Mouse (Mus musculus) heart, embryonic 16.5 days (tissue): Measurements from ENCODE around the gene Obscn. TPM values are rescaled to one million over a fixed set of nuclear protein-coding genes. Genes with fewer than 3 reads are reported as not detected.

ENCODE experiments used
- ATAC-seq: fragments of 200-750 bp; cut with Nextera tagmentation; replicated peaks from 2 replicates; pipeline ENCODE4 v1.8.0; 2017; ENCODE audit warnings: moderate number of reproducible peaks; ENCODE audit not compliant: insufficient read depth, low FRiP score; ENCODE audit errors: extremely low read depth
- H3K27ac ChIP-seq: fragments of 300-500 bp; sonication (generic); 2 replicates; pipeline ENCODE4 v1.5.1; 2014; ENCODE audit warnings: mild to moderate bottlenecking, low read length, control low read depth, moderate library complexity
- H3K27me3 ChIP-seq: fragments of 300-500 bp; sonication (generic); 2 replicates; pipeline ENCODE4 v1.6.1; 2014; ENCODE audit warnings: low read length, mixed read lengths; ENCODE audit not compliant: control insufficient read depth, insufficient read depth
- H3K36me3 ChIP-seq: fragments of 300-500 bp; sonication (generic); 2 replicates; pipeline ENCODE4 v1.6.1; 2014; ENCODE audit not compliant: control insufficient read depth, insufficient read depth
- H3K4me1 ChIP-seq: fragments of 300-500 bp; sonication (generic); 2 replicates; pipeline ENCODE4 v1.6.1; 2014; ENCODE audit warnings: low read length, mixed read lengths; ENCODE audit not compliant: control insufficient read depth, insufficient read depth
- H3K4me2 ChIP-seq: fragments of 300-500 bp; sonication (generic); 2 replicates; pipeline ENCODE4 v1.6.1; 2014; ENCODE audit warnings: low read depth, mild to moderate bottlenecking, control low read depth, low read length
- H3K4me3 ChIP-seq: fragments of 300-500 bp; sonication (generic); 2 replicates; pipeline ENCODE4 v1.5.1; 2014; ENCODE audit warnings: mild to moderate bottlenecking, control low read depth, low read length
- H3K9ac ChIP-seq: fragments of 300-500 bp; sonication (generic); 2 replicates; pipeline ENCODE4 v1.6.1; 2014; ENCODE audit warnings: low read length, control low read depth
- H3K9me3 ChIP-seq: fragments of 300-500 bp; sonication (generic); replicated peaks from 2 replicates; pipeline ENCODE4 v1.6.1; 2016; ENCODE audit warnings: low read length; ENCODE audit not compliant: control insufficient read depth
- WGBS: fragments of 180-500 bp; shearing (Covaris S2); extraction: QIAGEN DNeasy Blood & Tissue Kit; methylation state at CpG from one replicate; pipeline ENCODE4 v1.1.7; 2014; 5-methylcytosine and 5-hydroxymethylcytosine counted together
- polyA plus RNA-seq: library from polyadenylated mRNA; unstranded; fragments of >200 nt; fragmentation: Nextera tagmentation; extraction: Ambion mirVana; gene quantifications from 2 replicates; pipeline ENCODE4 v1.2.1, GENCODE M21; 2015

Obscn gene
- polyA plus RNA-seq, 1 experiment from 2014 or later: 87.2 TPM

DNA sequence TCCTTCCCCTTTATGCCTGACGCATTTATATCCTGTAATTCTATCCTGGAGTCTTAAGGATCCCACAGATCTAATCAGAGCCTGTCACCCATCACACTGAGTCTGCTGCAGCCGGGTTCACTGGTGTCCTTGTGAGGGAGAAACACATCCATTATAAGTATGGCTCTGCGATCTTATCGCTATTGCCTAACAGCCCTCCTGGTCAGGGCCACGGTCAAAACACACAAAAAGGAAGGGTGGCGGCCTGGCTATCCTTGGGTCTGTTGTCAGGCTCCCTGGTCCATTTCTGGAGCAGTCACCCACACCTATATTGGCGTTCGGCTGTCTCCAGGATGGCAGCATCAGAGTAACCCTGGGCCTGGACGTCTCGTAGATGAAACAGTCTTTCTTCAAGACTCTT, 48.6 kb downstream of the Obscn start:
- H3K9me3 ChIP-seq: no peaks in the 10 kb centered on the region
- WGBS: 84% methylated on average over 10 of the region's 10 CpGs
- no peak overlapping the region for H3K27ac ChIP-seq
- H3K9ac ChIP-seq: no peak overlapping the region
- no peak overlapping the region for H3K4me2 ChIP-seq
- H3K27me3 ChIP-seq: no peaks in the 10 kb centered on the region
- H3K36me3 ChIP-seq: peaks cover 23% of the 10 kb centered on the region
- no peak for ATAC-seq
- no peak overlapping the region for H3K4me3 ChIP-seq
- H3K4me1 ChIP-seq: no peaks in the 10 kb centered on the region

DNA sequence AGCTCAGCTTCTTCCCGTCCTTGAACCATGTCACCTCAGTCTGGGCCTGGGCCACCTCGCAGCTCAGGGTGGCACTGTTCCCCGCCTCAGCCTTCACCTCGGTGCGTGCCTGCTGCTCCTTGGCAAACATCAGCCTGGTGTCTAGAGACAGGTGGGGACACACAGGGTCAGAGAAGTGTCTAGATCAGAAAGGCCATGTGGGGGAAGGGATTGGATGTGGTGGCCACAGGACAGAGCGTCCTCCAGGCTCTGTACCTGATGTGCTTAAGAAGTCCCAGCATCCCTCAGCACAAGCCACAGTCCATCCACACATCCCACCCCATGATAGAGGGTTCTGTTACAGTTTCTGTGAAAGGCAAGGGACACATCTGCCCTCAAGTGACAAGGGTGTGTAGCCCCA, 51.0 kb downstream of the Obscn start:
- no peak for ATAC-seq
- H3K27ac ChIP-seq: no peak overlapping the region
- no peak overlapping the region for H3K4me3 ChIP-seq
- no peak overlapping the region for H3K9ac ChIP-seq
- H3K4me1 ChIP-seq: no peaks in the 10 kb centered on the region
- H3K27me3 ChIP-seq: no peaks in the 10 kb centered on the region
- 83% methylated on average over 6 of the region's 6 CpGs for WGBS
- no peak overlapping the region for H3K4me2 ChIP-seq
- H3K36me3 ChIP-seq: peaks cover 25% of the 10 kb centered on the region
- H3K9me3 ChIP-seq: no peaks in the 10 kb centered on the region

DNA sequence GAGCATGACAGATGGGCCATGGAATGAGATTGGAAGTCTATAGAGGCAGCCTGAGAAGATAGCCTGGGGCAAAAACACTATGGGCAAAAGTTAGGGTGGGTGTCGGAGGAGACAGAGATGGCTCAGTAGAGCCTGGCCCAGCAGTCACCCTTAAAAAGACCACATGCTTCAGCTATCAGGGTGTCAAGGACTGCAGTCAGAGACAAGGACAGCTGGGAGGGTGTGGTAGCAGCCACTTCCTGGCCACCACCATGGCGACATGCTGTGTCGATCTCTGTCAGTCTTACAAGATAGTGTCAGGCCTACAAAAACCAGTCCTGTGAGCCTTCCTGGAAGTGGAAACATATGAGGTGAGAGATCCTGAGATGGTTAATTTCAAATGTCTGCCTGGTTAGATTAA, 53.1 kb downstream of the Obscn start:
- H3K4me3 ChIP-seq: no peak overlapping the region
- H3K27ac ChIP-seq: no peak overlapping the region
- H3K9me3 ChIP-seq: no peaks in the 10 kb centered on the region
- H3K36me3 ChIP-seq: peaks cover 25% of the 10 kb centered on the region
- WGBS: 42% methylated on average over 3 of the region's 3 CpGs
- ATAC-seq: no peak
- no peaks in the 10 kb centered on the region for H3K4me1 ChIP-seq
- no peaks in the 10 kb centered on the region for H3K27me3 ChIP-seq
- H3K9ac ChIP-seq: no peak overlapping the region
- no peak overlapping the region for H3K4me2 ChIP-seq

DNA sequence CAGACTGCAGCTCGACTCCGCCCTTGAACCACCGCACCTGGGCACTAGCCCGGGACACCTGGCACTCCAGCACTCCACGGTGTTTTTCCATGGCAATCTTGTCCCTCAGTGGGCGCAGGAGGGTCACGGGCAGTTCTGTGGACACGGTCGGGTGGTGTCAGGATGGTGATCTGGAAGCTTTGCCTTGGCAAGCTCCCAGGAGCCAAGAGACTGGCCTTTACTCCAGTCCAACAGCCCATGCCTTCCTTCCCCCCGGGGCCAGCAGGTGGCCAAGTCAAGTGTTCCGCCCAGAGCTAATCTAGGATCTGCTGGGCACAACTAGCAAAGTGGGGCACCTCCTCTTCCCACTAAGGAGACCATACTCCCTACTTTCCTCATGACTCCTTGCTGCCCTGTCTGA, 57.9 kb downstream of the Obscn start:
- WGBS: 83% methylated on average over 11 of the region's 11 CpGs
- Histone ChIP-seq H3K4me3 (no peak overlapping the region), H3K9me3 (no peaks in the 10 kb centered on the region)

DNA sequence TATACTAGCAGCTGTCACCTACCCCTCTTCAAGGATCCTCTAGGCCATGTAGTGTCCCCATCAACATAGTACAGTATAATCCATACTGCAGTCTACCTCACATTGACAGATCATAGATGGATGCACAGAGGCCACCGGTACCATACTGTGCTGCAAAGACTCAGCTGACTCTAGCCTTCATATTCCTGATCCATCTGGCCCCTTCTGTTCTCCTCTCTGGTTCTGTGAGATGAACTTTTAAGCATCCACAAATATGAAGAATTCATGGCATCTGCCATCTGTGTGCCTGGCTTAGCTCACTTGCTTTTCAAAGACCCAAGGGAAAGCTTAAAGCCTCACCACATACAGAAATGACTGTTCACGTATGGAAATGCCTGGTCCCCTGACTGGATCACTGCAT, 65.9 kb downstream of the Obscn start:
- 66% methylated on average over 2 of the region's 2 CpGs for WGBS
- no peaks in the 10 kb centered on the region for H3K27me3 ChIP-seq
- H3K4me3 ChIP-seq: no peak overlapping the region
- H3K36me3 ChIP-seq: peaks cover 21% of the 10 kb centered on the region
- H3K9me3 ChIP-seq: no peaks in the 10 kb centered on the region
- no peak overlapping the region for H3K27ac ChIP-seq
- H3K4me2 ChIP-seq: no peak overlapping the region
- H3K9ac ChIP-seq: no peak overlapping the region
- peaks cover 13% of the 10 kb centered on the region for H3K4me1 ChIP-seq
- no peak for ATAC-seq

More for the DNA sequence above, 57.9 kb downstream of the Obscn start:
- H3K4me2 ChIP-seq: no peak overlapping the region
- H3K9ac ChIP-seq: no peak overlapping the region
- H3K4me1 ChIP-seq: no peaks in the 10 kb centered on the region
- no peaks in the 10 kb centered on the region for H3K27me3 ChIP-seq
- no peak for ATAC-seq
- no peak overlapping the region for H3K27ac ChIP-seq
- H3K36me3 ChIP-seq: peaks cover 31% of the 10 kb centered on the region

DNA sequence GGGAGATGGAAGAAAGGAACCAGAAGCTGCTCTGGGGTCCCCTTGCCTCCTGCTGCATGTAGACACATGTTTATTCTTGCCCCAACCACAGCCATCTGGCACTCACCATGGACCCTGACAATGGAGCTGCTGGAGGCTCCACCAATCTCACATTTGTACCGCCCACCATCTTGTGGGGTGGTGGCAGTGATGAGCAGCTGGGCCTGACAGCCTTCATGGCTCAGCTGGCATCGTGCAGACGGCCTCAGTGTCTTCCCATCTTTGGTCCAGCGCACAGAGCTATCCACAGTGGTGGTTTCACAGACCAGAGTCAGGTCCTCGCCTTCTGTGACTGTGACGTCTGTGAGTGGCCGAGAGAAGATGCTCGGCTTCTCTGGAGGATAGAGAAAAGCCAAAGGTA, 67.3 kb downstream of the Obscn start:
- Histone ChIP-seq H3K27ac (no peak overlapping the region), H3K4me3 (no peak overlapping the region), H3K4me2 (no peak overlapping the region), H3K9ac (no peak overlapping the region), H3K4me1 (peaks cover 13% of the 10 kb centered on the region), H3K9me3 (no peaks in the 10 kb centered on the region), H3K36me3 (peaks cover 13% of the 10 kb centered on the region), H3K27me3 (no peaks in the 10 kb centered on the region)
- no peak for ATAC-seq
- 91% methylated on average over 8 of the region's 8 CpGs for WGBS

DNA sequence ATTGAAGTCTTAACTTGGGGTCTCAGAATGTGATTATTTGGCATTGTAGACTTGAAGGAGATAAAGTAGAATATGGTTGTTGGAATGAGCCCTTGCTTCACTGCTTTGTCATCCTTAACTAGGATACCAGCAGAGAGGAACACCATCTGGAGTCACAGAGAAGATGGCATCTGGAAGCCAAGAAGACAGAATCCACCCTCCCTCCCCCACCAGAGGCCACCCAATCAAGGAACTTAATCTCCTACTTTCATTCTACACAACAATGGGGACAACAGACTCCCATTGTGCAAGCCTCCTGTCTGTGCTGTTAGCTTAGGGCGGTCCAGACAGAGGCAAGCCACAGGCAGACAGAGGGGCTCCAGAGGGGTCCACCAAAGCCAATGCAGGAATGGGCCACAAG, 67.8 kb downstream of the Obscn start:
- Histone ChIP-seq H3K27ac (no peak overlapping the region), H3K4me3 (no peak overlapping the region), H3K27me3 (no peaks in the 10 kb centered on the region), H3K4me2 (no peak overlapping the region), H3K36me3 (peaks cover 9% of the 10 kb centered on the region), H3K9ac (no peak overlapping the region), H3K9me3 (no peaks in the 10 kb centered on the region), H3K4me1 (peaks cover 13% of the 10 kb centered on the region)
- ATAC-seq: no peak
- 73% methylated on average over 1 of the region's 1 CpGs for WGBS

DNA sequence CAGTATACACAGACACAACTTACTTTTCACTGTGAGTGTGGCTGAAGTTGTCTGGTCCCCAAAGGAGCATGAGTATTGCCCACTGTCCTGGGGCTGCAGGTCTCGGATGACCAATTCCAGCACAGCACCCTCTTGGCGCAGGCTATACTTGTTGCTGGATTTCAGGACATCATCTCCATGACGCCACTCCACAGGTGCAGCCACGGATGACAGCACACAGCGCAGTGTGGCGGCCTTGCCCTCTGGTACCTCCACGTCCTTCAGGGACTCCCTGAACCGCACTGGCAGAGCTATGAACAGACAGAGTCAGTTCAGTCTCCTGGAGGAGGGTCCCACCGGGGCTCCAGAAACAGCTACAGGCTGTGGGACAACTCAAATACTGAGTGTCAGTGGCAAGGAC, 68.3 kb downstream of the Obscn start:
- Histone ChIP-seq H3K9me3 (no peaks in the 10 kb centered on the region), H3K27me3 (no peaks in the 10 kb centered on the region), H3K4me2 (no peak overlapping the region), H3K27ac (no peak overlapping the region), H3K9ac (no peak overlapping the region), H3K4me1 (peaks cover 13% of the 10 kb centered on the region), H3K36me3 (peaks cover 7% of the 10 kb centered on the region; the same call in 1 of the 2 replicates), H3K4me3 (no peak overlapping the region)
- WGBS: 87% methylated on average over 9 of the region's 9 CpGs
- ATAC-seq: no peak

DNA sequence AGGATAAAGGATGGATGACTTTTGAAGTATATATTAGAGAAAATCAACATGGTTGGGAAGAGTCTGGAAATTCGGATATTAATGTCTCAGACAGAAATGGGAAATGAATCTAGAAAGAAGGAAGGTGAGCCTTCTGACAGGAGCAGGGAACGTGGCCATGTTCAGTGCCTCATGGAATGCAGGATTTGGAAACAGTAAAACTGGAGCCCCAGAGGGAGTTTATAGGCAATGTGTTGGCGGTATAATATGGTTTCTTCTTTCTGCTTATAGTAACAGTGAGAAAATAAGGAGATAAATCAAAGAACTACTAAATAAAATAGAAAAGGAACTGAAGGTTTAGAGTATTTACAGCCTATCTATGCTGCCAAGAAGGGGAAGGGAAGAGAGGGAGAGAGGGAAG, 78.2 kb downstream of the Obscn start:
- Histone ChIP-seq H3K27me3 (no peaks in the 10 kb centered on the region), H3K4me3 (no peak overlapping the region), H3K4me1 (no peaks in the 10 kb centered on the region), H3K36me3 (peaks cover 7% of the 10 kb centered on the region; the same call in 1 of the 2 replicates), H3K9ac (no peak overlapping the region), H3K9me3 (no peaks in the 10 kb centered on the region), H3K4me2 (no peak overlapping the region), H3K27ac (no peak overlapping the region)
- ATAC-seq: no peak
- 66% methylated on average over 3 of the region's 3 CpGs for WGBS

DNA sequence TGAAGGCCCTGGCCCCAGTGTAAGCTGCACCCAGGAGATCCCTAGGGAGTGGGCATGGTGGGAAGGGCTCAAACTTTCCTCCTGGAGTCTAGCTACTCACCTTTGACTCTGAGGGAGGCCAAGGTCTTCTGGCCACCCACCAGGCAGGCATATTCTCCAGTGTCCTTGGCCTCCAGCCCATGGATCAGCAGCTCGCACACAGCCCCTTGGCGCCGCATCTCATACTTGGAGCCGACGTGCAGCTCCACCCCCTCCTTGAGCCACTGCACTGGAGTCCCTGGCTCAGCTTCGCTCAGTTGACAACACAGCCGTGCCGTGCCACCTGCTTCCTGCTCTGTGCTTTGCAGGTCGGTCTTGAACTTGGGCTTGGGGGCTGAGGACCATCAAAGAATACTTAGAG, 85.2 kb downstream of the Obscn start:
- no peak for ATAC-seq
- Histone ChIP-seq H3K36me3 (no peaks in the 10 kb centered on the region; the same call in 1 of the 2 replicates), H3K4me3 (no peak overlapping the region), H3K9ac (no peak overlapping the region), H3K27ac (no peak overlapping the region), H3K4me2 (no peak overlapping the region), H3K4me1 (no peaks in the 10 kb centered on the region), H3K27me3 (no peaks in the 10 kb centered on the region), H3K9me3 (no peaks in the 10 kb centered on the region)
- WGBS: 82% methylated on average over 9 of the region's 9 CpGs
